Comparison of ENCODE assay signal across 8 mouse cellular contexts in genomic region chr17:21422664-21423599, GRCm38 (mm10). TPM values are rescaled to one million over a fixed set of nuclear protein-coding genes. Genes with fewer than 3 reads are reported as not detected.
DNase-seq lines count a peak whose midpoint lies in the region; ATAC-seq lines count a peak whose summit lies in the region.

TSS of gene Zfp54 (plus strand) at chr17:21423227.

- H3K4me1 ChIP-seq in intestine, embryonic 15.5 days (replicated peaks) = 0 out of 2 replicates have a peak, but pooled peaks cover 2% of the 10 kb centered on the region

- no peaks in the 10 kb centered on the region for H3K27me3 ChIP-seq in intestine, embryonic 15.5 days (replicated peaks)

- under 1% methylated on average over 22 of the region's 22 CpGs for WGBS in intestine, embryonic 15.5 days

- peak within 1 kb of the TSS; percentile 72 for H3K27ac ChIP-seq in intestine, embryonic 15.5 days

- H3K4me2 ChIP-seq in intestine, embryonic 15.5 days (replicated peaks) = peak within 1 kb of the TSS; percentile 69

- H3K9ac ChIP-seq in intestine, embryonic 15.5 days = peak within 1 kb of the TSS; percentile 36

- ATAC-seq in intestine, embryonic 15.5 days = peak; percentile 100
- ATAC-seq in megakaryocyte-erythroid progenitor cell, adult 5-6 weeks (replicated peaks; ENCODE audit: low FRiP score, low TSS enrichment, poor library complexity, severe bottlenecking) = peak; percentile 95

- peak within 1 kb of the TSS; percentile 41 for H3K4me3 ChIP-seq in intestine, embryonic 15.5 days (replicated peaks)

- no peaks in the 10 kb centered on the region for H3K9me3 ChIP-seq in intestine, embryonic 15.5 days

- intact Hi-C loops in left cerebral cortex, postnatal 14 days (cut with DNase I) = loop anchor here (2.0 to 5.0 kb wide), 2 partner anchors 150 to 191 kb away; no protein-coding TSS in a partner anchor

- no peaks in the 10 kb centered on the region for H3K36me3 ChIP-seq in intestine, embryonic 15.5 days

- DNase-seq in adrenal gland, adult 8-10 months = peak; percentile 65
- peak; percentile 71 for DNase-seq in embryo, embryonic 11 days
- peak; percentile 35 to 65 for DNase-seq in gastrocnemius, postnatal 4 days (ENCODE audit: low spot score in 2 of 2)
- DNase-seq in left cerebral cortex, postnatal 14 days (ENCODE audit: low spot score in 2 of 2) = peak; percentile 58 to 61
- peak; percentile 28 for DNase-seq in right cerebral cortex, postnatal 14 days
- peak; percentile 65 to 73 for DNase-seq in urinary bladder, postnatal 4 days (ENCODE audit: low spot score in 2 of 2)

RNA-seq across cellular contexts. Expression of gene Zfp54, which starts in this region (rescaled TPM):
- 1 to 10 TPM; 2.5 to 4.8 (median 3.5) TPM for total RNA-seq in adrenal gland, adult 8-10 months (2022)
- 1 to 10 TPM in 1 of 2 experiments, under 1 TPM in 1; 0.91 to 1.1 TPM for total RNA-seq in gastrocnemius, postnatal 4 days (2021)
- polyA plus RNA-seq in intestine, embryonic 15.5 days (2015; fragmentation: Nextera tagmentation; extraction: Ambion mirVana) = 5.9 and 6.5 TPM in 2 replicates
- total RNA-seq in left cerebral cortex, postnatal 14 days (2021) = under 1 TPM; 0.59 to 0.63 TPM
- total RNA-seq in megakaryocyte-erythroid progenitor cell, adult 5-6 weeks (2014; fragmentation: Nextera tagmentation) = 5.4 and 5.7 TPM in 2 replicates
- 4.9 and 6.8 TPM in 2 replicates for total RNA-seq in megakaryocyte-erythroid progenitor cell, adult 5-6 weeks (2017)

Comparison
In these comparisons a context has a peak if more than half of its experiments do, and no peak if none do; other contexts are left out.
1. Peak in every context shown above with its lines: DNase-seq, ATAC-seq, H3K4me3 ChIP-seq and H3K27ac ChIP-seq.
2. Peak in DNase-seq in left cerebral cortex, postnatal 14 days; RNA of the gene not detected or under 1 TPM.